Mouse (Mus musculus) C2C12 (cell line): ENCODE results near the gene Tom1l2.

Experiments used
- CEBPB ChIP-seq: IDR thresholded peaks from one replicate; pipeline ENCODE4 v1.6.1; 2011; ENCODE audit warnings: low read depth, mild to moderate bottlenecking, control low read depth, moderate library complexity
- CTCF ChIP-seq: IDR thresholded peaks from one replicate; pipeline ENCODE4 v1.5.1; 2011; ENCODE audit not compliant: control insufficient read depth, insufficient read depth, insufficient read length
- USF1 ChIP-seq: IDR thresholded peaks from one replicate; pipeline ENCODE4 v1.6.1; 2011; ENCODE audit warnings: low read depth, mild to moderate bottlenecking, control low read depth, moderate library complexity

GRCm38 (mm10) chr11:60323731-60324130, 29.0 kb downstream of the Tom1l2 start:
- TF ChIP-seq CTCF (no peak), USF1 (no peak), CEBPB (no peak)
